Mouse (Mus musculus): ENCODE measurements at regions not wholly inside any gene's neighbourhood (a gene's known extent, or its start where the extent isn't known, plus 50 kb on each side); places are given as distances from the start of the nearest gene placed in this dataset.

DNA sequence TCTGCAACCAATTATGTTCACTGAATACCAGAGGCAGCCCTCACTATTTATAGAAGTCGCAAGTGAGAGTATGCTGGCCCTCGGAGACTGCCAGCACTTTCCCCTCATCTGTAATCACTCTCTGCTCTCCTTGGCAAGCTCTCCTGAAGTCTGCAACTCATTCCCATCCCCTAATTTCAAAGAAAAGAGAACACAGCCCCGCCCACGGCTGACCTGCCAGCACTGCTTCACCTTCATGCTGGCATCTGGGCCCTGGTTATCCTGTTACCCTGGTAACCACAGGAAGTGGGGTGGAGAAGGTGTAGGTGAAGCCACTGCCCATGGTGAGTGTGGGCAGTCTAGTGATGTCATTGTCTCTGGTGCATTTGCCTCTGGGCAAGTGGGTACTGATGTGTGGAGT, 77.5 kb upstream of the Intu start:
- H3K27me3 ChIP-seq (ENCODE audit: control insufficient read depth, insufficient read depth, insufficient read length): peaks cover 5% of the 10 kb centered on the region
- H3K36me3 ChIP-seq (ENCODE audit: control insufficient read depth, insufficient read depth): no peaks in the 10 kb centered on the region
- no peak overlapping the region for H3K4me2 ChIP-seq (ENCODE audit: low read depth)
- no peak overlapping the region for H3K4me3 ChIP-seq
- no peak for TF ChIP-seq CEBPB (IDR thresholded peaks at IDR 0.05; ENCODE audit: insufficient read depth, poor library complexity, severe bottlenecking)
- no peak for TF ChIP-seq MYOG (IDR thresholded peaks at IDR 0.05; ENCODE audit: control insufficient read depth in 1 of 3, insufficient read depth in 1 of 3, insufficient read length in 2 of 3, low read depth in 2 of 3)
- TF ChIP-seq SRF (IDR thresholded peaks at IDR 0.05; ENCODE audit: control insufficient read depth, insufficient read length, low read depth): no peak
- TF ChIP-seq MYOD1 (IDR thresholded peaks at IDR 0.05; ENCODE audit: control insufficient read depth in 1 of 3, insufficient read length in 2 of 3, low read depth in 2 of 3): no peak
- TF ChIP-seq TCF3 (IDR thresholded peaks at IDR 0.05; ENCODE audit: insufficient read length, low read depth): no peak
- TF ChIP-seq MAX (IDR thresholded peaks at IDR 0.05; ENCODE audit: low read depth): no peak
- no peaks in the 10 kb centered on the region for H3K79me2 ChIP-seq (ENCODE audit: control insufficient read depth, insufficient read depth)
- no peak overlapping the region for H3ac ChIP-seq (ENCODE audit: control insufficient read depth, insufficient read length)

DNA sequence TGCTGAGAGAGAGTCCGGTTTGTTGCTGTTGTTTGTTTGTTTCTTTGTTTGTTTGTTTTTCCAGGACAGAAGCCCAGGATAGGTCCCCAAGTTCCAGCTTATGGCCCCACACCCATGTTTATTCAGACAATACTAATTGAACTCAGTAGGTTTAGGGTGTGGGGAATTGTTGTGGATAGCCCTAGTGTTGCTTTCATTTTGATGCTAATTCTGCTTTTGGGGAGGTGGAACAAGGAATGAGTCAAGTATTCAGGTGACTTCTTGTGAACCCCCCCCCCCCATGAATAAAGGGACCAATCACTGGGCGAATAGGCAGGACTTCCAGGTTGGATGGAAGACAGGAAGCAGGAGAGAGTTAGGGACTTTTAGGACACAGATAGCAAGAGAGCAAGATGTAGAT, 75.0 kb upstream of the Intu start:
- Histone ChIP-seq H3K79me2 (ENCODE audit: control insufficient read depth, insufficient read depth) (no peaks in the 10 kb centered on the region), H3K36me3 (ENCODE audit: control insufficient read depth, insufficient read depth) (no peaks in the 10 kb centered on the region), H3ac (ENCODE audit: control insufficient read depth, insufficient read length) (no peak overlapping the region), H3K27me3 (ENCODE audit: control insufficient read depth, insufficient read depth, insufficient read length) (peaks cover 6% of the 10 kb centered on the region), H3K4me2 (ENCODE audit: low read depth) (no peak overlapping the region), H3K4me3 (no peak overlapping the region)
- no peak for TF ChIP-seq MYOD1 (IDR thresholded peaks at IDR 0.05; ENCODE audit: control insufficient read depth in 1 of 3, insufficient read length in 2 of 3, low read depth in 2 of 3)
- no peak for TF ChIP-seq TCF3 (IDR thresholded peaks at IDR 0.05; ENCODE audit: insufficient read length, low read depth)
- TF ChIP-seq CEBPB (IDR thresholded peaks at IDR 0.05; ENCODE audit: insufficient read depth, poor library complexity, severe bottlenecking): no peak
- no peak for TF ChIP-seq E2F4 (IDR thresholded peaks at IDR 0.05; ENCODE audit: insufficient read depth)
- no peak for TF ChIP-seq POLR2AphosphoS2 (IDR thresholded peaks at IDR 0.05; ENCODE audit: insufficient read length, low read depth)
- TF ChIP-seq POLR2A (IDR thresholded peaks at IDR 0.05; ENCODE audit: insufficient read length, low read depth): no peak
- TF ChIP-seq MYOG (IDR thresholded peaks at IDR 0.05; ENCODE audit: control insufficient read depth in 1 of 3, insufficient read depth in 1 of 3, insufficient read length in 2 of 3, low read depth in 2 of 3): no peak
- no peak for TF ChIP-seq USF1 (IDR thresholded peaks at IDR 0.05; ENCODE audit: low read depth)
- TF ChIP-seq MAX (IDR thresholded peaks at IDR 0.05; ENCODE audit: low read depth): no peak
- no peak for TF ChIP-seq TCF12 (IDR thresholded peaks at IDR 0.05; ENCODE audit: insufficient read depth, poor library complexity, severe bottlenecking)

DNA sequence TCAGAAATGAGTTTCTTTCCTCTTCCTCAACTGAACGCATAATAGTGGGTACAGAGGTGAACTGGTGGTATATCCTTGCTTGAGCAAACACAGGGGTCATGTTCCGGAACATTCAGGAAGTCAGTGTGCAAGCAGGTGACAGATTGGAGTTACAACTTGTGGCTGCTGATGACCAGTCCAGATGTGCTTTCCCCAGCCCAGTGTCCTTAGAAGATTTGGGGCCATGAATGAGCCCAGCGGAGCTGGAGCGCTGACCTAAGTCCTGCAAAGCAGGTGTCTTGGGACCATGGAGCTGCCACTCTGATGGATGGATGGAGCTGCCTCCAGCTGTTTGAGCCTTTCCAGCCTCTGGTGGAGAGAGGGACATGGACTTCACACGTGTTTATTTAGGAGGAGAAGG, 72.6 kb upstream of the Intu start:
- H3K27me3 ChIP-seq (ENCODE audit: control insufficient read depth, insufficient read depth, insufficient read length): peaks cover 6% of the 10 kb centered on the region
- no peaks in the 10 kb centered on the region for H3K79me2 ChIP-seq (ENCODE audit: control insufficient read depth, insufficient read depth)

DNA sequence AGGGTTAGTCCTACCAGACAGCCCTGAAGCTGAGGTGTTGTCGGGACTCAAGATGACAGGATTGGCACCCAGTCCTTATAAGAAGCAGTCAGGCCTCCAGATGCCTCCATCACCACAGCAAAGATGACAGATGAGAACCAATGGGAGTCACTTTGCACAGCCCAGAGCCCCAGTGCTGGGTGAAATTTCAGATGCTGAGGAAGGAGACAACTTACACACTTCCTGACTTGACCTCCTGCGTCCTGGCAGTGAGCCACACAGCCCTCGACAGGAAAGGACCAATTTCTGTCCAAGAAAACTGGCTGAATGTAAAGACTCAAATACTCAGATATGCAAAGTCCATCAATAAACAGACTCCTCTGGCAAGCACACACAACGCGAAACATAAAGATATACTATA, 67.6 kb upstream of the Intu start:
- no peak overlapping the region for H3K4me2 ChIP-seq (ENCODE audit: low read depth)
- TF ChIP-seq USF1 (IDR thresholded peaks at IDR 0.05; ENCODE audit: low read depth) (no peak), TCF3 (IDR thresholded peaks at IDR 0.05; ENCODE audit: insufficient read length, low read depth) (no peak), TCF12 (IDR thresholded peaks at IDR 0.05; ENCODE audit: insufficient read depth, poor library complexity, severe bottlenecking) (no peak), POLR2A (IDR thresholded peaks at IDR 0.05; ENCODE audit: insufficient read length, low read depth) (no peak), CEBPB (IDR thresholded peaks at IDR 0.05; ENCODE audit: insufficient read depth, poor library complexity, severe bottlenecking) (no peak), SRF (IDR thresholded peaks at IDR 0.05; ENCODE audit: control insufficient read depth, insufficient read length, low read depth) (no peak), MYOD1 (IDR thresholded peaks at IDR 0.05; ENCODE audit: control insufficient read depth in 1 of 3, insufficient read length in 2 of 3, low read depth in 2 of 3) (no peak), REST (IDR thresholded peaks at IDR 0.05; ENCODE audit: insufficient read depth, insufficient read length) (no peak), MYOG (IDR thresholded peaks at IDR 0.05; ENCODE audit: control insufficient read depth in 1 of 3, insufficient read depth in 1 of 3, insufficient read length in 2 of 3, low read depth in 2 of 3) (no peak), MAX (IDR thresholded peaks at IDR 0.05; ENCODE audit: low read depth) (no peak), POLR2AphosphoS2 (IDR thresholded peaks at IDR 0.05; ENCODE audit: insufficient read length, low read depth) (no peak), E2F4 (IDR thresholded peaks at IDR 0.05; ENCODE audit: insufficient read depth) (no peak)
- no peak overlapping the region for H3K4me3 ChIP-seq
- no peak overlapping the region for H3ac ChIP-seq (ENCODE audit: control insufficient read depth, insufficient read length)
- no peaks in the 10 kb centered on the region for H3K79me2 ChIP-seq (ENCODE audit: control insufficient read depth, insufficient read depth)
- no peaks in the 10 kb centered on the region for H3K36me3 ChIP-seq (ENCODE audit: control insufficient read depth, insufficient read depth)
- peaks cover 3% of the 10 kb centered on the region for H3K27me3 ChIP-seq (ENCODE audit: control insufficient read depth, insufficient read depth, insufficient read length)

More for the DNA sequence above, 72.6 kb upstream of the Intu start:
- no peak overlapping the region for H3ac ChIP-seq (ENCODE audit: control insufficient read depth, insufficient read length)
- H3K4me3 ChIP-seq: no peak overlapping the region
- no peak for TF ChIP-seq MAX (IDR thresholded peaks at IDR 0.05; ENCODE audit: low read depth)
- H3K36me3 ChIP-seq (ENCODE audit: control insufficient read depth, insufficient read depth): no peaks in the 10 kb centered on the region
- no peak overlapping the region for H3K4me2 ChIP-seq (ENCODE audit: low read depth)

DNA sequence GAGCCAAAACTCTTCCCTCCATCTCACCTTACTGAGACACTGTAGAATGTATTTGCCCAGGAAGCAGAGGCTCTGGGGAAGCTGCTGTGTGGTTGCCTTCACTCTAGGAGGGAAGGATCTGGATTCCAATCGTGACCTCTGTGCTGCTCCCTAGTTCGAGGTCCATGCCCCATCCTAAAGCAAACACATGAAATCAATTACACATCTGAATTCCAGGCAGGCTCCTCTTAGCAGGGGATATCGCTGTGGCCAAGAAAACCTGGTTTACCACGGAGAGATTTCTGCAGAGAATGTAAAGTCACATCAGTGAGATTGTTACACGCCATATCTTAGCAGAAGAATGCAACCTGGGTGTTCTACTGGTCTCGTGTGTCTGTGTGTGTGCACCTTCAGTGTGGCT, 61.0 kb upstream of the Intu start:
- Histone ChIP-seq H3K36me3 (ENCODE audit: control insufficient read depth, insufficient read depth) (no peaks in the 10 kb centered on the region), H3K79me2 (ENCODE audit: control insufficient read depth, insufficient read depth) (no peaks in the 10 kb centered on the region), H3K4me3 (no peak overlapping the region), H3ac (ENCODE audit: control insufficient read depth, insufficient read length) (no peak overlapping the region), H3K27me3 (ENCODE audit: control insufficient read depth, insufficient read depth, insufficient read length) (no peaks in the 10 kb centered on the region), H3K4me2 (ENCODE audit: low read depth) (no peak overlapping the region)
- TF ChIP-seq REST (IDR thresholded peaks at IDR 0.05; ENCODE audit: insufficient read depth, insufficient read length): no peak
- no peak for TF ChIP-seq MAX (IDR thresholded peaks at IDR 0.05; ENCODE audit: low read depth)
- TF ChIP-seq E2F4 (IDR thresholded peaks at IDR 0.05; ENCODE audit: insufficient read depth): no peak
- TF ChIP-seq TCF3 (IDR thresholded peaks at IDR 0.05; ENCODE audit: insufficient read length, low read depth): no peak
- TF ChIP-seq USF1 (IDR thresholded peaks at IDR 0.05; ENCODE audit: low read depth): no peak
- TF ChIP-seq SRF (IDR thresholded peaks at IDR 0.05; ENCODE audit: control insufficient read depth, insufficient read length, low read depth): no peak

Data from myocyte (in vitro differentiated cells).